Mouse (Mus musculus) megakaryocyte progenitor cell, adult 5-6 weeks (primary cell): ENCODE data around the gene Fez2. TPM values are rescaled to one million over a fixed set of nuclear protein-coding genes. Genes with fewer than 3 reads are reported as not detected.

Experiments
- ATAC-seq: replicated peaks from 2 replicates; pipeline ENCODE4 v1.8.0; 2016; ENCODE audit warnings: mild to moderate bottlenecking, moderate TSS enrichment, inconsistent platforms; ENCODE audit not compliant: poor library complexity
- total RNA-seq, 2 experiments: library from RNA; stranded (forward) in 1 of 2; stranded (reverse) in 1 of 2; fragments of 157-497, 149-512 nt in 1 of 2; fragments of 200-1000 nt in 1 of 2; gene quantifications; 2 replicates each; pipeline versions ENCODE4 v1.2.3 to v1.2.4; 2015 to 2017

The Fez2 gene
- total RNA-seq (2015), result 7.1 and 7.7 TPM in 2 replicates
- 12.0 and 15.7 TPM in 2 replicates for total RNA-seq (2017)

- peak; percentile 88 for ATAC-seq
These were observed at the start of gene Fez2 for GRCm38 (mm10) chr17:78417381-78418281. Gene Fez2, minus strand, starts transcription at chr17:78418152.

DNA sequence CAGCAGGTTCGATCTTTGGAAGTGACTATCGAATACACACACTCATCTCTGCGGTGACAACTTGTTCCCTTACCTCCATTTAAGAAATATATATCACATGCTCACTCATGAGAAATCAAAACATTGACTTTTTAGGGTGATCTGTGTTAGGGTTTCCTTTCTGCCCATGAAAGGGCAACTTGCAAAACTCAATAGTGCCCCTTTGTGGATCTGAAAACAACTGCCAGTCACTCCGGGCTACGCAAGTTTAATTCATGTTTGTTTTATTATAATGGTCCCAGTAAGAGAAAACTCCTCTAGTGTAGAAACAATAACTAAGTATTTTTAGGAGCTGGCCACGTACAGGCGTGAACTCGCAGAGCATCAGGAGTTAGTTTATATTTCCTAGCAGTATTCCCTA, 47.5 kb upstream of the Fez2 start:
- no peak for ATAC-seq

- no peak for ATAC-seq
These were observed 47.1 kb upstream of the Fez2 start for GRCm38 (mm10) chr17:78465071-78465470.

GRCm38 (mm10) chr17:78460140-78460539, 42.2 kb upstream of the Fez2 start:
- ATAC-seq, result no peak; the same call in 1 of the 2 replicates

- no peak for ATAC-seq
These were observed 37.6 kb upstream of the Fez2 start for GRCm38 (mm10) chr17:78455556-78455955.

DNA sequence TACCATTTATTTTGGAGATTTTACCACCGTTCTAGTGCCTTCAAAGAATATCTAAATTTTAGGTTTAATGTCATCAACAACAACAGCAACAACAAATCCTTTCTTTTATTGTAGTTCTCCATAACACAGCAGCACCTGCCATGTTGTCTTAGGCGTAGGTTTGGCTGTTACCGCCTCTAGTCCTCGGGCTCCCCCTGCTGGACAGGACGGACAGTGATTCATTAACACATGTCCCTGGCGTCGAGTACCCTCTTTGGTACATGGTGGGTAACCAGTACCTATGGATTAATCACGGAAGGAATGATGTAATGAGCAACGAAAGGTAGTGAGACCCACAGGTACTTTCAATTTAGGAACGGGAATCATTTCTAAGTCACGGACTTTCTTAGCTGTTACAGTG, 37.2 kb upstream of the Fez2 start:
- ATAC-seq, result peak; percentile 95

GRCm38 (mm10) chr17:78454189-78454977, 36.4 kb upstream of the Fez2 start:
- ATAC-seq, result no peak

DNA sequence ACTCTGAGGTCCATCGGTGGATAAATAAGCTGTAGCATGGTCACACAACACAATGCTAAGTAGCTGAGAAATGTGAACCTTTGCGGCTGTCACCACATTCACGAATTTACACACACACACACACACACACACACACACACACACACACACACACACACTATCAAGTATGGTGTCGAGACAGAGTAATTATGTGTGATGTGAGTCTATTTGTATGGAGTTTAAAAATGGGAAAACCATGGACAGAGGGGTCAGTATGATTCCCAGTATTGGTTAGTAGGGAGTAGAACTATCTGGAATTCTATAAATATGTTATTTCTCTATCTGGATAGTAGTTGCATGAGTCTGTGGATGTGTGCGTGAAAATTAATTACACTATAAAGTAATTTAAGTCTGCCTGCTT, 35.6 kb upstream of the Fez2 start:
- ATAC-seq, result no peak

- ATAC-seq, result no peak
These were observed 33.9 kb upstream of the Fez2 start for GRCm38 (mm10) chr17:78451886-78452285.

- peak; percentile 42 for ATAC-seq
These were observed 33.4 kb upstream of the Fez2 start for GRCm38 (mm10) chr17:78451332-78451793.

DNA sequence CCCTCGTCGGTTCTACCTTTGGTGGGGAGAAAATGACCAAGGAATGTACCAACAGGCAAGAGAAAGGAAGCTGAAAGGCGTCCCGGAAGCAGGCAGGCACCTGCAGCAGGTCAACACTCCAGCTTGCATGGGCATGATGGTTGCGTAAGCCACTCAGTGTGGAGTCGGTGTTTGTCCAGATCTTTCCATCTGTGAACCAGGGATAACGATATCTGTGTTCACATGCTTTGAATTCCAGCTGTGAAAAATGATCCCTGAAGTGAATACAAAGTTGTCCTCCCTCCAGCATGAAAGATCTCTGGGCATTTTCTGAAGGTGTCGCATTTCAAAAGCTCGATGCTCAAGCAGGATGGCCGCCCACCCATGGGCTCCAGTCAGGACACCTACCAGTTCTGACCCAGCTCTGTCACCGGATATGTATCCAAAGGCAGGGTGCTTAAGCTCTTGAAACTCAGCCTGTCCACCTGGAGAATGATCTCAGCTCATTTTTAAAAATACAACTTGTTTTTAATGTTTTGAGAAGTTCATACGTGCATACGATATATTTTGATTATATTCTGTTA, 31.8 kb upstream of the Fez2 start:
- no peak for ATAC-seq

GRCm38 (mm10) chr17:78444826-78445225, 26.9 kb upstream of the Fez2 start:
- no peak for ATAC-seq

- ATAC-seq, result no peak
These were observed 22.8 kb upstream of the Fez2 start for GRCm38 (mm10) chr17:78440771-78441170.

GRCm38 (mm10) chr17:78437161-78437560, 19.2 kb upstream of the Fez2 start:
- ATAC-seq, result no peak

DNA sequence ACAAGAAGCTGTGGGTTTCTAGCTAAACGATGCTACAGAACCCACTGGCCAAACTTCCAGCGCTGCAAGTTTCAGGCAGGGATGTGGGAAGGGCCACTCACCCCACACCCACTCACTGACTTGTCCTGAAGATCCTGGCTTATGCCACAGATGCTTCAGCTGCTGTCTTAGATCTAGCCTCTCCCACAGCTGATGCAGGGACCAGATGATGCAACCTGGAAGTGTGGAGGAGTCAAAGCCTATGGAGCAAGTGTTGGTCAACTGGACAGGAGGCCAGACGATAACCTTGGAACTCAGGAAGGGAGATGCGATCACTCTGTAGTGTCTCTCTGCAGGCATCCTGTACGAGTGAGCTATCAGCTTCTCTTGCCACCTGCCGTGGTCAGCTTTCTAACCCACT, 17.7 kb upstream of the Fez2 start:
- no peak for ATAC-seq

DNA sequence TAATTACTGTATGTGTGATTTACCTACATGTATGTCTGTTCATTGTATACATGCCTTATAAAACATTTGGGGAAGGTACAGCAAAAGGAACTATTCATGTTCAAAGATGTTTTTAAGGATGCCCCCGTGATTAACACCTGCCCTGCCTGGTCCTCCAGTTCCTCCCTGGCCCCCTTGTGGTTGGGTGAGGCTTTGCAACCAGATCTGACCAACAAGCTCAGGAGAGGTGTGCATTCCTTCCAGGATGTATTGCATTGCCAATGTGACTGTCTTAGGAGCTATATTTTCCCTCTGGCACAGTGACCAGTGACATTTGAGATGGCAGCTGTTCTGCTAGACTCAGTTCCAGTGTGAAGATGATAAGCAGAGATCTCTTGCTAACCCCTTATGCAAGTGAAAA, 16.8 kb upstream of the Fez2 start:
- ATAC-seq, result peak; percentile 97

- peak; percentile 72 for ATAC-seq
These were observed 12.4 kb upstream of the Fez2 start for GRCm38 (mm10) chr17:78430374-78430773.

DNA sequence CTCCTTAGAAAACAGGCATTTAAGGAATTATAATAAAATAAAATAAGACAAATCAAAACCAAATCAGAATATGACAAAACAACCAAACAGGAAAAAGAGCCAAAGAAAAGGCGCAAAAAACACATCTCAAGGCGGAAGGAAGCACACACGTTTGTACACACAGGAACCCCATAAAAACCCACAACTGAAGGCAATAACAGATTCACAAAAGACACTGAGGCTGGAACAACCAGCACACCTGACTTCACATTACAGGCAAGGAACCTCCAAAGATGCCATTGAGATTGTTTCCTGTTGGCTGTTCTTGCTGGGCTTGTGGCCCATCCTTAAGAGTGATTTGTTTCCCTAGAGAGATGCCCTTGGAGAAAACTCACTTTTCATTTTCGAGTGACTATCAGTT, 11.1 kb upstream of the Fez2 start:
- no peak for ATAC-seq

DNA sequence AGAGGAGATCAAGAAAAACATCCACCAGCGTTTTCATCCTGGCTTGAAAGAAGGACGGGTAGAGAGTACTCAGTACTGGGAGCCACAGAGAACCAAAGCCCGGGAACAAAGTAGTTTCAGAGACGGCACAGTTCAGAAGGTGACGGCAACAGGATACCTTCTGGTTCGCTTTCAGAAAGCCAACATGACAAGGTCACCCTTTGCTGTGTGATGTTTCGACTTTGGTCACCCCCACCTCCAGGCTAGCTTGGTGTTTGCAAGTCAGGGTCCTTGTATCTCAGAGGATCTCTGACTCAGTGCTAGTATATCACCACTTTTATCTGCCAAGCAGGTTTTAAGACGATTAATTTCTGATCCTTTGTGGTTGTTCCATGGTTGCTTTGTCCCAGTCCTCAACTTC, 7.1 kb upstream of the Fez2 start:
- ATAC-seq, result no peak

DNA sequence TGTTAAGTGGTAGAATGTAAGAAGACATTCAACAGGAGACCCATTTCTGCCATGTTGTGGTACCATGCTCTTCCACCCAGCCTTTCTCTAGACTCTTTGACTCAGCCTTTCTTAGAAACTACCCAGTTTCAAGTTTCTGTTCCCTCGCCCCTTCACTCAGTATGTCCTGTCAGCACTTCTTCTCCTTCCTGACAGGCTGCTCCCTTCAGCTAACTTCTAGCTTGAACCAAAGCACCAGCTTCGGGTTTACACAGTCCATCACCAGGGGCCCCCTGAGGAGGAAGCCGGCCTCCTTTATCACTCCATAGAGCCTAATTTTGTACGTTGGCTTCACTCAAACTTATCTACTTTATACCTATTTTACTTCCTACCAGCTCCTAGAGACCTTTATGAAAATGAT, 1.3 kb upstream of the Fez2 start:
- no peak for ATAC-seq

- ATAC-seq, result no peak
These were observed 2.7 kb downstream of the Fez2 start for GRCm38 (mm10) chr17:78415255-78415654.

- no peak for ATAC-seq
These were observed 8.1 kb downstream of the Fez2 start for GRCm38 (mm10) chr17:78409900-78410299.
